Mouse (Mus musculus) 3T3-L1 (cell line): ENCODE data around the gene Togaram1.

Experiments
- DNase-seq: peaks from one replicate; pipeline ENCODE4 v3.0.0-alpha.2; 2015; ENCODE audit warnings: low read depth, low spot score

Gene Togaram1

DNA sequence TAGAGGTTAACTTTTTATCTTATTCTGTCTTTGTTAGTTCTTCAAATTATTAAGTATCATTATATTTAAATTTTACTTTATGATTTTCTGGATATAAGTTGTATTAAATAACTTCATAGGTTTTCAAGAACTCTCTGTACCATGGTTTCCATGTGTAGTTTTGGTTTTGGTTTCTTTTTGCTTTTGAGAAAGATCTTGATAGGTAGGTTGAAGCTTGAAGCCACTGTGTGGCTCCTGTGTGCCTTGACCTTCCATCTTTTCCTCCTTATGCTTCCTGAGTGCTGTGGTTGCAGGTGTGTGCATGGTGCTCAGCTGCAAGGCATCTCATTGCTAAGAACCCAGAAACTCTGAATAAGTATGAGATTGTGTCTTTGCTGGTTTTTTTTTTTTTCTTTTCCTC lies 83.2 kb downstream of the Togaram1 start:
- DNase-seq: no peak

DNA sequence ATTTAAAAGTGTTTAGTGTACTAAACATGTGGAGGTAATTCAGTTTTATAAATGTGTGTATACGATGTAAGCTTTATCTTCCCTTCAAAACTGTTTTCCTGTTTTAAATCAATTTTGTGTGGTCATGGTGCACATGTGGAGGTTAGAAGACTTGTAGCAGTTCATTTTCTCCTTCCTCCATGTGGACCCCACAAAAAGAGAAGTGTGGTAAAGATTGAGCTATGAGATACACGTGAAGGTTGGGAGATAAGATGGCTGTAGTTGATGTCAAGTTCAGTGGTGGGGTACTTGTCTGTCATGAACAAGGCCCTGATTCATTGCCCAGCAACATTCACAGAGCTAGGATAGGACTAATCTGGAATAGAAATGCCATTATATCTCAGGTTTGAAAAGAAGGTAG lies 92.6 kb downstream of the Togaram1 start:
- DNase-seq: no peak

DNA sequence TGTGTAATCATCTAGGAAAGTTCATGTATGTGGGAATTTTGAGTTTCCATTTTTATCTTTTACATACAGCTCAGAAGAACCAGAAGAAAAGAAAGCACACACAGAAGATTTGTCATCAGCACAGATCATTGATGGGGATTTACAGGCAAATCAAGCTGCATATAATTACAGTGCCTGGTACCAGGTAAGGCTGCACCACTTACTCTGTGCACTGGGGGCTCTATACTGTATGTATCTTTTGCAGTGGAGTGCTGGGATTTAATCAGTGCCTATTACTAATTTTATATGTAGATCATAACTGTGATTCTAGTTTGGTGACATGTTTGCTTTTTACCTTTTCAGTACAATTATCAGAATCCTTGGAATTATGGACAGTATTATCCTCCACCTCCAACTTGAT lies 95.5 kb downstream of the Togaram1 start:
- DNase-seq: peak; percentile 24

DNA sequence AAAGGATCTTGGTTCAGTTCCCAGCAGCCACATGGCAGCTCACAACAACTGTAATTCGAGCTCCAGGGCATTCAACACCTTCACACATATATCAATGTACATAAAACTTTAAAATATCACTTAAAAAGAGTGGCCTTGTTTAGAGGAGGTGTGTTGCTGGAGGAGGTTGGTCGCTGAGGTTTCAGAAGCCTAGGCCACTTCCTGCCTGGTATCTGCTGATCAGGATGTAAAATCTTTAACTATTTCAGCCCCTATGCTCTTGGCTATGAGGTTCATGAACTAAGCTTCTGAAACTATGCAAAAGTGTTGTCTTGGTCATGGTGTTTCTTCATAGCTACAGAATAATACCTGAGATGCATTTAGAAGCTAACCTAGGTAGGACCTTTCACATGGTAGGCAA lies 99.6 kb downstream of the Togaram1 start:
- peak; percentile 53 for DNase-seq

DNA sequence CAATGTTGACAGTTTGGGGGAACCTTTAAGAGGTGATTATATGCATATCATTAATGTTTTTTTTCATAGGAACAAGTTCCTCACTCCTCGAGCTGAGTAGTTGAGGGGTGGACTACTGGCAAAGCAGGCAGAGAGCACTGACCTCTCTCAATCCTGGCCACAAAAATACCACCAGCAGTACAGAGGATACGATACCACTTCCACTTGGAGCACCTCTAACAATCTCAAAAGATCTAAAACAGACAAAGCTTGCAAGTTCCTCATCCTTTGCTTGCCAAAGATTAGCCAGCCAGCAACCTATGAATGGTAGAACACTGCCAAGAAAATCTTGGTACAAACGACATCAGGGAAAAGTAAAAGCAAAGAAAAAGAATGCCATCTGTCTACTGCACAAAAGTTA lies 100.6 kb downstream of the Togaram1 start:
- no peak for DNase-seq

DNA sequence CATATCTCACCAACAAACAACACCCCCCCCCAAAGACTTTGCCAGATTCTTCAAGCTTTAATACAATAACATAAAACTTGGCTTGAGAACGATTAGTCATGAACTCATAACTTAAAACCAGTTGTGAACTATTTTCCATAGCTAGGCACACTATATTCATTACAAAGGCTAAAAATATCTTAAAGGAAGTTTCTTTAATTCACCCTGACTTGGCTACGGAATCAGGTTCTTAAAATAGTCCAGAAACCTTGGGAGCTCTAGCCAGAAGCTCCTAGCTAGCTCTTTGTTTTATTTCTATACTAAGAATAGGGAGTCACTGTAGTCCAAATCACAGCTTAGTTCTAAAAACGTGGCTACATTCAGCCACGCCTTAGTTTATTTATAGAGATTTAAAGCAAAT lies 102.8 kb downstream of the Togaram1 start:
- no peak for DNase-seq
